Mouse (Mus musculus) thymus, adult 18-20 months (tissue): ENCODE results near the gene Adam8.

Source experiments
- DNase-seq, 2 experiments: peaks; one replicate each; pipeline ENCODE4 v3.0.0; 2022; ENCODE audit warnings: mixed read lengths in 2 of 2

Adam8 gene

GRCm38 (mm10) chr7:139978278-139978892, 14.0 kb downstream of the Adam8 start, which contains the start of gene 6430531B16Rik:
TSS of gene 6430531B16Rik (minus strand) at chr7:139978755.
- DNase-seq: peak; percentile 61

- no peak for DNase-seq
These were observed 16.9 kb downstream of the Adam8 start for GRCm38 (mm10) chr7:139975471-139975870.

- DNase-seq: no peak
These were observed 18.1 kb downstream of the Adam8 start for GRCm38 (mm10) chr7:139974307-139974706.

- DNase-seq: no peak
These were observed 19.4 kb downstream of the Adam8 start for GRCm38 (mm10) chr7:139972923-139973331.

- no peak for DNase-seq
These were observed 20.9 kb downstream of the Adam8 start for GRCm38 (mm10) chr7:139971436-139971835.

GRCm38 (mm10) chr7:139970979-139971378, 21.4 kb downstream of the Adam8 start:
- DNase-seq: no peak

GRCm38 (mm10) chr7:139970216-139970919, 22.0 kb downstream of the Adam8 start:
- DNase-seq: no peak

- peak in 1 of 2 experiments; percentile 60 for DNase-seq
These were observed 22.8 kb downstream of the Adam8 start for GRCm38 (mm10) chr7:139969348-139970130.

GRCm38 (mm10) chr7:139968428-139968827, 23.9 kb downstream of the Adam8 start:
- DNase-seq: peak in 1 of 2 experiments; percentile 27

GRCm38 (mm10) chr7:139967175-139967574, 25.2 kb downstream of the Adam8 start:
- no peak for DNase-seq

GRCm38 (mm10) chr7:139963814-139964213, 28.5 kb downstream of the Adam8 start:
- no peak for DNase-seq

GRCm38 (mm10) chr7:139961141-139961540, 31.2 kb downstream of the Adam8 start:
- no peak for DNase-seq

- no peak for DNase-seq
These were observed 34.4 kb downstream of the Adam8 start for GRCm38 (mm10) chr7:139957958-139958357.

GRCm38 (mm10) chr7:139957437-139957836, 34.9 kb downstream of the Adam8 start:
- no peak for DNase-seq

GRCm38 (mm10) chr7:139956658-139957057, 35.7 kb downstream of the Adam8 start:
- DNase-seq: no peak

GRCm38 (mm10) chr7:139955505-139955904, 36.9 kb downstream of the Adam8 start:
- no peak for DNase-seq

GRCm38 (mm10) chr7:139951991-139952633, 40.2 kb downstream of the Adam8 start:
- no peak for DNase-seq

- no peak for DNase-seq
These were observed 41.3 kb downstream of the Adam8 start for GRCm38 (mm10) chr7:139951079-139951478.

GRCm38 (mm10) chr7:139950283-139950971, 41.9 kb downstream of the Adam8 start:
- peak in 1 of 2 experiments; percentile 31 for DNase-seq

- DNase-seq: no peak
These were observed 42.5 kb downstream of the Adam8 start for GRCm38 (mm10) chr7:139949893-139950282.

GRCm38 (mm10) chr7:139946032-139946431, 46.3 kb downstream of the Adam8 start:
- no peak for DNase-seq

- DNase-seq: no peak
These were observed 46.8 kb downstream of the Adam8 start for GRCm38 (mm10) chr7:139945516-139945915.
